20 mouse cellular contexts compared by ENCODE assay signal in the genomic region with DNA sequence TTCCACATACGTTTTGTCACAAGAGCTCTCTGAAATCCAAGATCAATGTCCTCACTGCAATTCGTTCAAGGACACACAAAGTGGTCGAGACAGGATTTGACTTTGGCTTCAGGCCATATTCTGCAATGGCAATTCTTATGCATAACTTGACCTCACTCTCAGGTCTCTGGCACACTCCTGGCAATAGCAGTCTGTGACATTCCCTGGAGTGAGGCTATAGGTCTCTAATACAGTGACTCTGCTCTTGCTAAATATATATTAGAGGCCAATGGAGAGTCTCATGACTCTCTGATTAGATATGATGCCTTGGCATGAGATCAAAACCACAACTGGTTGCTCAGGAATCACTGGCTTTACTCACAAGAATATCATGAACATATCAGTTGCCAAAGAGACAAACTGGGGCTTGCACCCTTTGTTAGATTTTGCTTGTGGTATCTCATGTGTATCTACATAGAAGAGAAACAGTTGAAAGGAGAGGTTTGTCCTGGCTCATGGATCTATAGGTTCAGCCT.
A peak's percentile ranks its signal among the peaks of the same experiment; 100 is the strongest.
DNase-seq lines count a peak whose midpoint lies in the region; ATAC-seq and TF ChIP-seq lines count a peak whose summit lies in the region.
"Had no signal": no experiment of that assay in that cellular context is flagged by ENCODE, and none has a peak within 500 bp of the region (broad histone marks: within the 10 kb centered on the region; RNA-seq: fewer than 3 reads in every experiment).

No protein-coding gene starts in this region.

- no peak for TF ChIP-seq CTCF in midbrain, postnatal 0 days (IDR thresholded peaks at IDR 0.05)

- DNase-seq in heart, adult 18-20 months = no peak
- DNase-seq in midbrain, embryonic 11.5 days (ENCODE audit: low spot score, missing footprints) = peak; percentile 49
- DNase-seq in midbrain, postnatal 0 days (ENCODE audit: low spot score) = no peak
- no peak for DNase-seq in urinary bladder, adult 2 months (ENCODE audit: low spot score)
- DNase-seq: adrenal gland, postnatal 14 days; cerebellum, adult 11 months; cerebellum, postnatal 10 days; gastrocnemius, adult 2 months; layer of hippocampus, postnatal 36 days; midbrain, embryonic 14.5 days; thymus, adult 18-20 months had no signal

- H3K9ac ChIP-seq in heart, embryonic 14.5 days (ENCODE audit: low read length) = no peak overlapping the region
- no peak overlapping the region for H3K9ac ChIP-seq in midbrain, embryonic 11.5 days (ENCODE audit: low read length)
- H3K9ac ChIP-seq in midbrain, postnatal 0 days (replicated peaks; ENCODE audit: low read length, poor library complexity, severe bottlenecking) = no peak overlapping the region
- H3K9ac ChIP-seq: embryonic facial prominence, embryonic 15.5 days; liver, embryonic 14.5 days; lung, embryonic 15.5 days had no signal

- H3K4me2 ChIP-seq in heart, embryonic 14.5 days (ENCODE audit: low read length) = peak overlapping the region; percentile 14; the same call in 1 of the 2 replicates
- H3K4me2 ChIP-seq in midbrain, embryonic 11.5 days = no peak overlapping the region
- H3K4me2 ChIP-seq in midbrain, postnatal 0 days (ENCODE audit: low read depth, low read length, poor library complexity, severe bottlenecking) = no peak overlapping the region
- H3K4me2 ChIP-seq: embryonic facial prominence, embryonic 15.5 days; lung, embryonic 15.5 days had no signal

- ATAC-seq in heart, embryonic 14.5 days (ENCODE audit: insufficient number of reproducible peaks, insufficient read depth, low FRiP score, low read depth) = 0 out of 2 replicates have a peak, but pooled peaks have one; percentile 63
- ATAC-seq in midbrain, embryonic 11.5 days (ENCODE audit: low FRiP score) = no peak
- no peak for ATAC-seq in midbrain, postnatal 0 days (ENCODE audit: low FRiP score)
- peak; percentile 16 for ATAC-seq in granulocyte monocyte progenitor cell, adult 5-6 weeks (replicated peaks; ENCODE audit: poor library complexity, severe bottlenecking)
- no peak for ATAC-seq in megakaryocyte, adult 5-6 weeks (ENCODE audit: poor library complexity, severe bottlenecking)
- ATAC-seq: inflammation-experienced regulatory T-cells, adult 6 months had no signal

- H3K4me1 ChIP-seq in heart, embryonic 14.5 days (ENCODE audit: control insufficient read depth in 2 of 2, insufficient read depth in 2 of 2, low read length in 2 of 2) = peaks cover 13 to 29% of the 10 kb centered on the region in 2 experiments
- no peaks in the 10 kb centered on the region for H3K4me1 ChIP-seq in midbrain, embryonic 11.5 days (ENCODE audit: control insufficient read depth, insufficient read depth, low read length)
- no peaks in the 10 kb centered on the region for H3K4me1 ChIP-seq in midbrain, postnatal 0 days (ENCODE audit: insufficient read depth, low read length)
- H3K4me1 ChIP-seq: embryonic facial prominence, embryonic 15.5 days had no signal

- H3K9me3 ChIP-seq in heart, embryonic 14.5 days (ENCODE audit: control insufficient read depth, low read length) = no peaks in the 10 kb centered on the region
- H3K9me3 ChIP-seq in midbrain, embryonic 11.5 days (ENCODE audit: control insufficient read depth, low read length) = no peaks in the 10 kb centered on the region
- no peaks in the 10 kb centered on the region for H3K9me3 ChIP-seq in midbrain, postnatal 0 days (ENCODE audit: low read length)
- H3K9me3 ChIP-seq: embryonic facial prominence, embryonic 15.5 days; forebrain, embryonic 10.5 days; lung, embryonic 15.5 days had no signal

- H3K27ac ChIP-seq in heart, embryonic 14.5 days (replicated peaks in 1 of 2; ENCODE audit: control insufficient read depth in 1 of 2, insufficient read depth in 1 of 2, low read depth in 2 of 2, low read length in 2 of 2) = peak overlapping the region; percentile 46 to 67
- H3K27ac ChIP-seq in midbrain, embryonic 11.5 days (ENCODE audit: low read depth, low read length) = no peak overlapping the region
- no peak overlapping the region for H3K27ac ChIP-seq in midbrain, postnatal 0 days (ENCODE audit: low read depth, low read length)
- H3K27ac ChIP-seq: embryonic facial prominence, embryonic 15.5 days; forebrain, embryonic 10.5 days; gastrocnemius, adult 2 months; liver, embryonic 14.5 days; lung, embryonic 15.5 days had no signal

- 6% methylated on average over 3 of the region's 3 CpGs for WGBS in heart, embryonic 14.5 days
- 87% methylated on average over 3 of the region's 3 CpGs for WGBS in midbrain, embryonic 11.5 days
- WGBS in midbrain, postnatal 0 days = 66% methylated on average over 3 of the region's 3 CpGs

- H3K4me3 ChIP-seq in heart, embryonic 14.5 days (ENCODE audit: control insufficient read depth in 1 of 2, insufficient read depth in 1 of 2, low read depth in 1 of 2, low read length in 2 of 2) = no peak overlapping the region
- H3K4me3 ChIP-seq in midbrain, embryonic 11.5 days (ENCODE audit: low read depth, low read length) = no peak overlapping the region
- H3K4me3 ChIP-seq in midbrain, postnatal 0 days (ENCODE audit: low read depth, low read length) = no peak overlapping the region
- H3K4me3 ChIP-seq: embryonic facial prominence, embryonic 15.5 days; forebrain, embryonic 10.5 days; gastrocnemius, adult 2 months; lung, embryonic 15.5 days; myocyte had no signal

- H3K27me3 ChIP-seq in heart, embryonic 14.5 days (ENCODE audit: control insufficient read depth, insufficient read depth, low read length) = no peaks in the 10 kb centered on the region
- H3K27me3 ChIP-seq in midbrain, embryonic 11.5 days (ENCODE audit: control insufficient read depth, insufficient read depth, low read length) = no peaks in the 10 kb centered on the region
- H3K27me3 ChIP-seq in midbrain, postnatal 0 days (ENCODE audit: insufficient read depth, low read length) = no peaks in the 10 kb centered on the region
- H3K27me3 ChIP-seq: embryonic facial prominence, embryonic 15.5 days; lung, embryonic 15.5 days had no signal

- H3K36me3 ChIP-seq in heart, embryonic 14.5 days (ENCODE audit: control insufficient read depth, insufficient read depth, low read length) = no peaks in the 10 kb centered on the region
- no peaks in the 10 kb centered on the region for H3K36me3 ChIP-seq in midbrain, embryonic 11.5 days (ENCODE audit: control insufficient read depth, insufficient read depth, low read length)
- H3K36me3 ChIP-seq in midbrain, postnatal 0 days (ENCODE audit: insufficient read depth, low read length) = no peaks in the 10 kb centered on the region
- H3K36me3 ChIP-seq: embryonic facial prominence, embryonic 15.5 days; forebrain, embryonic 10.5 days; lung, embryonic 15.5 days had no signal

Comparison
In these comparisons a context has a peak if more than half of its experiments do, and no peak if none do; other contexts are left out.
1. ATAC-seq: peak in heart, embryonic 14.5 days (single experiment) and granulocyte monocyte progenitor cell, adult 5-6 weeks (single experiment); none in midbrain, embryonic 11.5 days (single experiment), midbrain, postnatal 0 days (single experiment) and megakaryocyte, adult 5-6 weeks (single experiment).
2. H3K27ac ChIP-seq: peak in heart, embryonic 14.5 days (2 of 2); none in midbrain, embryonic 11.5 days (single experiment) and midbrain, postnatal 0 days (single experiment).